ENCODE assay signal across 13 mouse cellular contexts in the genomic region with DNA sequence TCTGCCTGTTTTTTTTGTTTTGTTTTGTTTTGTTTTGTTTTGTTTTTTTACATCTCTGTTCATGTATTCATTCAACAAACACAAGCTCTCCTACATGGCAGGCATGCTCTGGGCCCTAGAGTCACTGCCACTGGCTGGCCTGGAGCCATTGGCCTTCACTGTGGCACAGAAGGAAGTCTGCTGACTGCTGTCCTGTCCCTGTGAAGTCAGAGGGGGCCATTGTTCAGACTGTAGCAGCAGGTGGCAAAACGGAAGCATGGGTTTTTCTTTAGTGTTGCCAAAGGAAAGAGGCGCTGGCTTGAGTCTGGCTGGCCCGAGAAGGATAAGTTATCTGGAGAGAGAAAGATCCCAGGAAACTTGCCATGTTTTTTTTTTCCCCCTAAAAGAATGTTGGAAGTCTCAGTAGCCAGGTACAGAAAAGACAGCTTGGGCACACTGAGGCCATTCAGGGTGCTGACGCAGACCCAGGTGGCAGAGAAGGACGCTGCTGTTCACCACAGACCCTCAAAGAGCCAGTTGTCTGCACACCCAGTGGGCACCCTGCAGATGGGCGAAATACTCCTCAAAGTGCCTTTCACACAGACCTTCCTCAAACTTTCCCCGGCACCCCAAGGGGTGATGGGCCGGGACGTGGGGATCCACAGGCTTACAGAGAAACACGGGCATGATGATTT. TPM values are rescaled to one million over a fixed set of nuclear protein-coding genes. Genes with fewer than 3 reads are reported as not detected.
DNase-seq lines count a peak whose midpoint lies in the region; ATAC-seq lines count a peak whose summit lies in the region.
"Had no signal": no experiment of that assay in that cellular context is flagged by ENCODE, and none has a peak within 500 bp of the region (broad histone marks: within the 10 kb centered on the region; RNA-seq: fewer than 3 reads in every experiment).

No protein-coding gene starts in this region.

- no peak overlapping the region for H3K4me3 ChIP-seq in embryonic facial prominence, embryonic 13.5 days
- H3K4me3 ChIP-seq in limb, embryonic 11.5 days (ENCODE audit: low read depth, low read length), result no peak overlapping the region
- H3K4me3 ChIP-seq: midbrain, embryonic 12.5 days had no signal

- WGBS in embryonic facial prominence, embryonic 13.5 days, result 54% methylated on average over 10 of the region's 10 CpGs
- 87% methylated on average over 10 of the region's 10 CpGs for WGBS in limb, embryonic 11.5 days

- H3K36me3 ChIP-seq in embryonic facial prominence, embryonic 13.5 days, result no peaks in the 10 kb centered on the region
- no peaks in the 10 kb centered on the region for H3K36me3 ChIP-seq in limb, embryonic 11.5 days (ENCODE audit: control insufficient read depth, insufficient read depth, low read length)
- H3K36me3 ChIP-seq: midbrain, embryonic 12.5 days had no signal

- no peak overlapping the region for H3K4me2 ChIP-seq in embryonic facial prominence, embryonic 13.5 days
- H3K4me2 ChIP-seq in limb, embryonic 11.5 days (ENCODE audit: low read depth, severe bottlenecking), result no peak overlapping the region
- H3K4me2 ChIP-seq: midbrain, embryonic 12.5 days had no signal

- DNase-seq in cerebellum, postnatal 10 days, result peak; percentile 55 to 72
- DNase-seq in cerebellum, adult 11-12 months, result no peak
- DNase-seq in left cerebral cortex, postnatal 14 days (ENCODE audit: low spot score in 2 of 2), result peak; percentile 39 to 57
- DNase-seq in left cerebral cortex, adult 8-10 months (ENCODE audit: low spot score in 2 of 2), result no peak
- no peak for DNase-seq in limb, embryonic 11.5 days (ENCODE audit: low spot score)
- DNase-seq in embryo, embryonic 9.5 days (ENCODE audit: extremely low spot score), result no peak
- DNase-seq: cerebellum, adult 9-11 months; thymus, postnatal 4 days had no signal

- intact Hi-C loops in left cerebral cortex, postnatal 14 days (cut with DNase I), result no loop called here

- H3K9me3 ChIP-seq in embryonic facial prominence, embryonic 13.5 days, result no peaks in the 10 kb centered on the region
- H3K9me3 ChIP-seq in limb, embryonic 11.5 days (ENCODE audit: control insufficient read depth, low read length), result no peaks in the 10 kb centered on the region
- H3K9me3 ChIP-seq: midbrain, embryonic 12.5 days had no signal

- peaks cover 15% of the 10 kb centered on the region for H3K4me1 ChIP-seq in embryonic facial prominence, embryonic 13.5 days
- no peaks in the 10 kb centered on the region for H3K4me1 ChIP-seq in limb, embryonic 11.5 days (ENCODE audit: control insufficient read depth, insufficient read depth, low read length)

- H3K27ac ChIP-seq in embryonic facial prominence, embryonic 13.5 days, result peak overlapping the region; percentile 55
- H3K27ac ChIP-seq in limb, embryonic 11.5 days (replicated peaks; ENCODE audit: low read depth, low read length), result peak overlapping the region; percentile 22; the same call in 1 of the 2 replicates
- H3K27ac ChIP-seq: kidney, postnatal 0 days; liver, embryonic 14.5 days; midbrain, embryonic 12.5 days had no signal

- peaks cover 28% of the 10 kb centered on the region for H3K27me3 ChIP-seq in embryonic facial prominence, embryonic 13.5 days
- H3K27me3 ChIP-seq in limb, embryonic 11.5 days (ENCODE audit: control insufficient read depth, insufficient read depth, low read length), result peaks cover 6% of the 10 kb centered on the region

- no peak overlapping the region for H3K9ac ChIP-seq in embryonic facial prominence, embryonic 13.5 days
- peak overlapping the region; percentile 30 for H3K9ac ChIP-seq in limb, embryonic 11.5 days (ENCODE audit: low read length)
- H3K9ac ChIP-seq: liver, embryonic 14.5 days; midbrain, embryonic 12.5 days had no signal

- no peak for ATAC-seq in embryonic facial prominence, embryonic 13.5 days (ENCODE audit: insufficient number of reproducible peaks, insufficient read depth, low FRiP score, low TSS enrichment, low read depth)
- ATAC-seq in limb, embryonic 11.5 days (ENCODE audit: insufficient number of reproducible peaks, low FRiP score, low TSS enrichment, low read depth), result no peak
- ATAC-seq in megakaryocyte, adult 5-6 weeks (ENCODE audit: poor library complexity, severe bottlenecking), result no peak

RNA-seq across cellular contexts. Expression of gene Zfpm1, which starts 57.8 kb away (rescaled TPM):
- 10 to 100 TPM; 20.4 to 25.2 TPM for total RNA-seq in left cerebral cortex, postnatal 14 days (2021)
- total RNA-seq in left cerebral cortex, adult 8-10 months (2022), result 10 to 100 TPM; 38.9 to 50.1 (median 44.4) TPM
- polyA plus RNA-seq in embryonic facial prominence, embryonic 13.5 days (2015; fragmentation: Nextera tagmentation; extraction: Ambion mirVana), result 1.7 and 1.8 TPM in 2 replicates
- 1.3 and 1.4 TPM in 2 replicates for polyA plus RNA-seq in limb, embryonic 11.5 days (2014; fragmentation: Nextera tagmentation; extraction: Ambion mirVana)
- total RNA-seq in megakaryocyte, adult 5-6 weeks (2015), result 4.3 and 4.5 TPM in 2 replicates
- total RNA-seq in megakaryocyte, adult 5-6 weeks (2017), result 4.8 and 5.6 TPM in 2 replicates

Comparison
In these comparisons a context has a peak if more than half of its experiments do, and no peak if none do; other contexts are left out.
1. DNase-seq: peak in cerebellum, postnatal 10 days (2 of 2) and left cerebral cortex, postnatal 14 days (2 of 2); none in cerebellum, adult 11-12 months (single experiment), left cerebral cortex, adult 8-10 months (0 of 2), limb, embryonic 11.5 days (single experiment) and embryo, embryonic 9.5 days (single experiment).